Mouse (Mus musculus): ENCODE measurements at regions not wholly inside any gene's neighbourhood (a gene's known extent, or its start where the extent isn't known, plus 50 kb on each side); places are given as distances from the start of the nearest gene placed in this dataset.

GRCm38 (mm10) chr15:70982719-70983118 is 2851.6 kb upstream of the Gm6569 start:
- DNase-seq (ENCODE audit: low read depth), result no peak

- DNase-seq (ENCODE audit: low read depth), result no peak
Observed at GRCm38 (mm10) chr15:70987973-70988570, 2846.3 kb upstream of the Gm6569 start.

- DNase-seq (ENCODE audit: low read depth), result no peak
Observed at GRCm38 (mm10) chr15:70993397-70993796, 2841.0 kb upstream of the Gm6569 start.

- no peak for DNase-seq (ENCODE audit: low read depth)
Observed at GRCm38 (mm10) chr15:71010362-71010761, 2824.0 kb upstream of the Gm6569 start.

- no peak for DNase-seq (ENCODE audit: low read depth)
Observed at GRCm38 (mm10) chr15:71010773-71011172, 2823.6 kb upstream of the Gm6569 start.

- DNase-seq (ENCODE audit: low read depth), result no peak
Observed at GRCm38 (mm10) chr15:71054251-71054852, 2780.0 kb upstream of the Gm6569 start.

- no peak for DNase-seq (ENCODE audit: low read depth)
Observed at GRCm38 (mm10) chr15:71086367-71086997, 2747.9 kb upstream of the Gm6569 start.

GRCm38 (mm10) chr15:71099111-71099510 is 2735.2 kb upstream of the Gm6569 start:
- DNase-seq (ENCODE audit: low read depth), result no peak

GRCm38 (mm10) chr15:71129802-71130201 is 2704.6 kb upstream of the Gm6569 start:
- DNase-seq (ENCODE audit: low read depth), result no peak

- DNase-seq (ENCODE audit: low read depth), result no peak
Observed at GRCm38 (mm10) chr15:71157680-71158079, 2676.7 kb upstream of the Gm6569 start.

- no peak for DNase-seq (ENCODE audit: low read depth)
Observed at GRCm38 (mm10) chr15:71162097-71162496, 2672.3 kb upstream of the Gm6569 start.

- no peak for DNase-seq (ENCODE audit: low read depth)
Observed at GRCm38 (mm10) chr15:71195011-71195739, 2639.2 kb upstream of the Gm6569 start.

GRCm38 (mm10) chr15:71240647-71241351 is 2593.6 kb upstream of the Gm6569 start:
- peak; percentile 4 for DNase-seq (ENCODE audit: low read depth)

- DNase-seq (ENCODE audit: low read depth), result no peak
Observed at GRCm38 (mm10) chr15:71243539-71243938, 2590.8 kb upstream of the Gm6569 start.

- DNase-seq (ENCODE audit: low read depth), result no peak
Observed at GRCm38 (mm10) chr15:71275876-71276565, 2558.3 kb upstream of the Gm6569 start.

GRCm38 (mm10) chr15:71276566-71276912 is 2557.8 kb upstream of the Gm6569 start:
- DNase-seq (ENCODE audit: low read depth), result no peak

GRCm38 (mm10) chr15:71277388-71277787 is 2557.0 kb upstream of the Gm6569 start:
- DNase-seq (ENCODE audit: low read depth), result no peak

- no peak for DNase-seq (ENCODE audit: low read depth)
Observed at GRCm38 (mm10) chr15:71283775-71284174, 2550.6 kb upstream of the Gm6569 start.

GRCm38 (mm10) chr15:71302541-71302940 is 2531.8 kb upstream of the Gm6569 start:
- DNase-seq (ENCODE audit: low read depth), result no peak

GRCm38 (mm10) chr15:71310230-71310629 is 2524.1 kb upstream of the Gm6569 start:
- DNase-seq (ENCODE audit: low read depth), result no peak

- DNase-seq (ENCODE audit: low read depth), result no peak
Observed at GRCm38 (mm10) chr15:71326596-71326995, 2507.8 kb upstream of the Gm6569 start.

All from c-Kit-positive CD71-positive TER-119-negative erythroid progenitor cells, embryonic 14.5 days (primary cell).